Mouse (Mus musculus) lung, embryonic 15.5 days (tissue): ENCODE results near the gene Tchp. TPM values are rescaled to one million over a fixed set of nuclear protein-coding genes. Genes with fewer than 3 reads are reported as not detected.

Experiments used
- ATAC-seq: fragments of 200-750 bp; cut with Nextera tagmentation; 2 replicates; pipeline ENCODE4 v1.8.0; 2017; ENCODE audit warnings: moderate number of reproducible peaks, borderline replicate concordance; ENCODE audit not compliant: low FRiP score, low TSS enrichment; ENCODE audit errors: extremely low read depth
- H3K27ac ChIP-seq: fragments of 300-500 bp; sonication (generic); 2 replicates; pipeline ENCODE4 v1.5.1; 2015; ENCODE audit warnings: moderate library complexity, mild to moderate bottlenecking, inconsistent platforms
- H3K27me3 ChIP-seq: fragments of 300-500 bp; sonication (generic); 2 replicates; pipeline ENCODE4 v1.6.1; 2015; ENCODE audit warnings: inconsistent platforms
- H3K36me3 ChIP-seq: fragments of 300-500 bp; sonication (generic); 2 replicates; pipeline ENCODE4 v1.6.1; 2015; ENCODE audit warnings: inconsistent platforms
- H3K4me1 ChIP-seq: fragments of 300-500 bp; sonication (generic); 2 replicates; pipeline ENCODE4 v1.6.1; 2015; ENCODE audit warnings: inconsistent platforms
- H3K4me2 ChIP-seq: fragments of 300-500 bp; sonication (generic); 2 replicates; pipeline ENCODE4 v1.6.1; 2015; ENCODE audit warnings: inconsistent platforms, mild to moderate bottlenecking, moderate library complexity
- H3K4me3 ChIP-seq: fragments of 300-500 bp; sonication (generic); 2 replicates; pipeline ENCODE4 v1.5.1; 2015; ENCODE audit warnings: mild to moderate bottlenecking, inconsistent platforms
- H3K9ac ChIP-seq: fragments of 300-500 bp; sonication (generic); 2 replicates; pipeline ENCODE4 v1.6.1; 2015; ENCODE audit warnings: inconsistent platforms
- H3K9me3 ChIP-seq: fragments of 300-500 bp; sonication (generic); 2 replicates; pipeline ENCODE4 v1.6.1; 2016; ENCODE audit warnings: inconsistent platforms
- WGBS: fragments of 180-500 bp; shearing (Covaris S2); methylation state at CpG from one replicate; pipeline ENCODE4 v1.1.7; 2015; 5-methylcytosine and 5-hydroxymethylcytosine counted together
- polyA plus RNA-seq: library from polyadenylated mRNA; unstranded; fragments of >200 nt; fragmentation: Nextera tagmentation; extraction: Ambion mirVana; gene quantifications from 2 replicates; pipeline ENCODE4 v1.2.1, GENCODE M21; 2015

Gene Tchp
- polyA plus RNA-seq, 1 experiment from 2014 or later, result 12.8 TPM

DNA sequence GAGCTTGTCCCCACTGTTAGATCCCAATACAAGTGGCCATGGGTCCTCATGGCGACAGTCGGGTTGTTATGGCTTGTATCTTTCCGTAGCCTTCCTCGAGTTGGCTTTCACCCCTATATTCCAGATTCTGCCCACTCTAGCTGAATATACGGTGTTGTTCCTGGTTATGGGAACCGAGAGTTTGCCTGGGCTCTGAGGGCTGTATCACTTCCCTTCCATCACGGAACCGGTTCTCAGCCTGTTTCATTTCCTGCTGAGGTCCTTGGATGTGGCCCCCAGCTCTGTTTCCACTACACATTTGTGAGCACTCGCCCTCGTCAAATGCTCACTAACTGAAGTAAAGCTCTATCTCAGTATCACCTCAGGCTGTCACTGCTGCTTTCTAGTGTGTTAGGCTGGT is 14.4 kb downstream of the Tchp start:
- Histone ChIP-seq H3K4me3 (no peak overlapping the region), H3K4me1 (no peaks in the 10 kb centered on the region), H3K9me3 (no peaks in the 10 kb centered on the region), H3K27me3 (no peaks in the 10 kb centered on the region), H3K9ac (no peak overlapping the region), H3K36me3 (peaks cover 52% of the 10 kb centered on the region), H3K4me2 (no peak overlapping the region), H3K27ac (no peak overlapping the region)
- WGBS, result 86% methylated on average over 10 of the region's 10 CpGs
- no peak for ATAC-seq

DNA sequence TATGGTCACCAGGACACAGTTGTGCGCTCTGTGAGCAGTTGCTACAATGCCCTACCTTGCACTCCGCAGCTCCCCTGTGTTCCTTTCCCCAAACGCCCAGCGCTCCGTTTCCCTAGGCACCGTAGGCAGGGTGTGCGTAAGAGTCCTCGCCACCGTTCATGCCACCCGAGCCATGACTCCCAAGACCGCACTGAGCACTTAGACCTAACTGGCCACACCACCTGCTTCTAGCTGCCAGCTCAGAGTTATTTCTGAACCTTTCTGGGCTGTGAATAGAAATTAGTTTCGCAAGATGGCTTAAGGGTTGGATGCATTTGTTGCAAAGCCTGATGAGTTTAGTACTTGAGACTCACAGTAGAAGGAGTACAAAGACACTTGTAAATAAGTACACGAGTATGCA is 15.3 kb downstream of the Tchp start:
- Histone ChIP-seq H3K27ac (no peak overlapping the region), H3K9ac (no peak overlapping the region), H3K4me2 (no peak overlapping the region), H3K9me3 (no peaks in the 10 kb centered on the region), H3K4me1 (no peaks in the 10 kb centered on the region), H3K36me3 (peaks cover 53% of the 10 kb centered on the region), H3K4me3 (no peak overlapping the region), H3K27me3 (no peaks in the 10 kb centered on the region)
- ATAC-seq, result no peak
- 89% methylated on average over 13 of the region's 13 CpGs for WGBS

DNA sequence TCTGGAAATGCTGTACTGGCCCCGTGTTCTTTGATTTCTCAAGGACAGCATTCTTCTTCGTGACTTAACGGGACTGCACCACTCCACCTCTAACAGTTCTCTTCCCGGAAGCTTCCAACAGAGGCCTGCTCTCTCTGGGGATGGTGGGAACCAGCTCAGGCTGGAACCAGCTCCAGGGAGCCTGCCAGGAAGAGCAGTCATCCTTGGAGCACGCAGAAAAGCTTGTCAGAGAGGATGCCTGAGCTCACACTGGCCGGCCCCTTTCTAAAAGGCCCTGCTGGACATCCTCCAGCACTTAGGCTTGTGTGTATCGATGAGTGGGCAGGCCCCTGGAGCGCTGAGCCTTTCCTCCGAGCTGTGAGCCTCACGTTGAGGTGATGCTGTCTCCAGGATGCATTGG is 20.6 kb downstream of the Tchp start:
- H3K9ac ChIP-seq, result no peak overlapping the region
- 83% methylated on average over 10 of the region's 10 CpGs for WGBS
- H3K4me2 ChIP-seq, result no peak overlapping the region
- no peaks in the 10 kb centered on the region for H3K27me3 ChIP-seq
- H3K4me3 ChIP-seq, result no peak overlapping the region
- H3K9me3 ChIP-seq, result no peaks in the 10 kb centered on the region
- no peak overlapping the region for H3K27ac ChIP-seq
- H3K4me1 ChIP-seq, result no peaks in the 10 kb centered on the region
- no peak for ATAC-seq
- peaks cover 63% of the 10 kb centered on the region for H3K36me3 ChIP-seq

DNA sequence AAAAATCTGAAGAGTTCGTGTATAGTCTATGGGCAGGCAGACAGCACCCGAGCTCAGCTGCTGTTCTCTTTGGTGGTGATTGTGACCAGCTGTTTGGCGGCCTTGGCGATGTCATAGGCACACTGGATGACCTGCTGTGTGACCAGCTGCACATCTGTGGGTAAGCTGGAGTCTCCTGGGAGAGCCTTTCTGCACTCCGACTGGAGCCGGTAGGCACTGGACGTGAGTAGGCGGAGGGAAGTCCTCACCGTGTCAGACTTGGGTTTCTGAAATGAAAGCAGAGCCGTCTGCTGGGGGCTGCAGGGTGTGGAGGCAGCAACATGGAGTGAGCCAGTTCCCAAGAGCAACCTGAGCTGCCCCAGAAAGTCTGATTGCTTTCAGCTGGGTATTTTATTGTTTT is 22.6 kb downstream of the Tchp start:
- Histone ChIP-seq H3K9ac (no peak overlapping the region), H3K27me3 (no peaks in the 10 kb centered on the region), H3K4me1 (no peaks in the 10 kb centered on the region), H3K36me3 (peaks cover 76% of the 10 kb centered on the region), H3K4me3 (no peak overlapping the region), H3K9me3 (no peaks in the 10 kb centered on the region), H3K27ac (no peak overlapping the region), H3K4me2 (no peak overlapping the region)
- ATAC-seq, result no peak
- 67% methylated on average over 10 of the region's 10 CpGs for WGBS

DNA sequence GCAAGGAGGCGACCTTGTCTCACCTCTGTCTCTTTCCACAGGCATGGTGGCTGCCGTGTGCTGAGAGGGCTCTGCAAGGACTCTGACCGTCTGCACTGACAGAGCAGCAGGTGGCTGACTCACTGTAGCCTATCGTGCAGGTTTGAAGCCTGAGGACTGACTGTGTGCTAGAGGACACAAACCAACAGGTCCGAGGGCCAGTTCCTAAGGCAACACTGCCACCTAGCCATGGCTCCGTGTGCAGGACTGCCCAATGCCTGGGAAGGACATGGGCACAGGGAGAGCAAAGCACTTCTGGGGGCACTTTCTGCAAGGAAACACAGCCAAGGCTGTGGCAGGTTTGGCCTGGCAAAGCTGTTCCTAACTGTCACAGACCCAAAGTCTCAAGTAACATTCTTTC is 23.9 kb downstream of the Tchp start:
- Histone ChIP-seq H3K27me3 (no peaks in the 10 kb centered on the region), H3K9me3 (no peaks in the 10 kb centered on the region), H3K36me3 (peaks cover 86% of the 10 kb centered on the region), H3K4me1 (no peaks in the 10 kb centered on the region), H3K4me2 (no peak overlapping the region), H3K27ac (no peak overlapping the region), H3K9ac (no peak overlapping the region), H3K4me3 (no peak overlapping the region)
- ATAC-seq, result no peak
- 69% methylated on average over 6 of the region's 6 CpGs for WGBS

DNA sequence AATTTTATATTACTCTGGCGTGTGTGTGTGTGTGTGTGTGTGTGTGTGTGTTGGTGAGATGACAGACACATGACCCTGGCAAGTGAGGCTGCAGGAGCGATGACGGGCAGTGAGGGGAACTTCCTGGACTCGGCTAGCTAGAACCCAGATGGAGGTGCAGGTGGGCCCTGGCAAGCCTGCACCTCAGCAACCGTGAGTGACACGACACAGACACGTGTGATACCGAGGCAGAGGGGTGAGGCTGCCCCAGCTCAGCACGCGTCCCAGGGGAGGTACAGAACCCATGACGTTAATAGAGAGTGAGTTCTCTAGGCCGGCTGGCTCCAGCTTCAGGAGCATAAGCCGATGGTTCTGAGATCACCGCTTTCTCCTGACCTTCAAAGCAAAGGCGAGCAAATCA is 24.4 kb downstream of the Tchp start:
- no peak for ATAC-seq
- H3K9ac ChIP-seq, result no peak overlapping the region
- no peaks in the 10 kb centered on the region for H3K9me3 ChIP-seq
- no peak overlapping the region for H3K4me2 ChIP-seq
- no peak overlapping the region for H3K4me3 ChIP-seq
- H3K4me1 ChIP-seq, result no peaks in the 10 kb centered on the region
- H3K27ac ChIP-seq, result no peak overlapping the region
- 83% methylated on average over 15 of the region's 15 CpGs for WGBS
- H3K36me3 ChIP-seq, result peaks cover 90% of the 10 kb centered on the region
- no peaks in the 10 kb centered on the region for H3K27me3 ChIP-seq

DNA sequence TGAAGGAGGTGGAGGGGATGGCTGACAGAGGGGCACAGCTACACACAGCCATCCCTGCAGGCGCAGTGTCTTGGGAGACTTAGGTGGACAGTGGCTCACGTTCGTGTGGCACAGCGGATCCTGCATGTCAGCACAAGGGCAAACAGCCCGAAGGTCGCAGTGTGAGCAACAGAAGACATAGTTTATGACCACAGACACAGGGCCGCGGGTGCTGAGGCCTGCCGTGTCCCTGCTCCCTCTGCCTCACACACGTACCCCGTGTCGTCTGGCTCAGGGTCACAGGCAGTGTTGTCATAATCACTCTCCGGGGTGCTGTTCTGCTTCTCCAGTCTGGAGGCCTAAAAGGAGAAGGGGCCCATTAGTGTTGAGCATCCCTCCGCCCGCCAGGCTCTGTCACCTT is 26.0 kb downstream of the Tchp start:
- Histone ChIP-seq H3K4me1 (peaks cover 5% of the 10 kb centered on the region; the same call in 1 of the 2 replicates), H3K4me3 (no peak overlapping the region), H3K4me2 (no peak overlapping the region), H3K27ac (no peak overlapping the region), H3K9me3 (no peaks in the 10 kb centered on the region), H3K36me3 (peaks cover 90% of the 10 kb centered on the region), H3K27me3 (no peaks in the 10 kb centered on the region), H3K9ac (no peak overlapping the region)
- 87% methylated on average over 15 of the region's 15 CpGs for WGBS
- ATAC-seq, result no peak; the same call in 1 of the 2 replicates

DNA sequence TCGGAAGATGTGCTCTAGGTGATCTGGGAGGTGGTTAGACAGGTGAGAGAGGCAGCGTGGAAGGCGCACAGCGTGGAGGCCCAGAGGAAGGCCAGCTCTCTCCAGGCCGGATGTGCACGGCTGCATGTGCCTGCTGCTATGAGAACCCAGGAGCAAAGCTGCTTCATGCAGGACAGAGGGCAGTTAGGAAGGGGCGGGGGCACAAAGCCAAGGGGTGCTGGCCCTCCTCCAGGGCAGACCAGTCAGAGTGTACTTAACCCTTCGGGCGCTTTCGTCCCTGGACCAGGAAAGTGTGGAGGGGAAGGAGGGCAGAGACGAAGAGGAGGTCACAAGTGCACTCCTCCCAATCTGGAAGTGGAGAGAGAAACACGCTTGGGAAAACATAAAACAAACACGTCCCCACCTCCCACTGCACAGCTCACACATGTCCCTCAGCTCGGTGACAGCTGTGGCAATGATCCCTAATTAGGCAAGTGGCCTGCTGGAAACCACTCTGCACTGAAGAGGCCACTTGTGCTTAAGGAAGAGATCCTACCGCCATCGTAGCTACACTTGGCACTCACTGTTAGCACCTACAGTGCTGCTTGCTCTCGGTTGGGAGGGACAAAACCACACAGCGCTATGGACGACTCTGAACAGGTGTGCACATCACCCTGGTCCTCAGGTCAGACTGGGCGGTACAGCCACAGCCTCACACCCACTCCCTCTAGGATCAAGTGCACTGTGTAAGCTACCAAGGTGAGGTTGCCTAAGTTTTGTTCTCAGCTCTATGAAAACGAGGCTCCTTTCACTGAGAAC is 29.7 kb downstream of the Tchp start:
- 67% methylated on average over 21 of the region's 21 CpGs for WGBS
- Histone ChIP-seq H3K36me3 (peaks cover 86% of the 10 kb centered on the region), H3K4me1 (peaks cover 5% of the 10 kb centered on the region; the same call in 1 of the 2 replicates), H3K9me3 (no peaks in the 10 kb centered on the region), H3K4me3 (no peak overlapping the region), H3K27me3 (no peaks in the 10 kb centered on the region), H3K9ac (no peak overlapping the region), H3K4me2 (no peak overlapping the region), H3K27ac (no peak overlapping the region)
- ATAC-seq, result no peak

DNA sequence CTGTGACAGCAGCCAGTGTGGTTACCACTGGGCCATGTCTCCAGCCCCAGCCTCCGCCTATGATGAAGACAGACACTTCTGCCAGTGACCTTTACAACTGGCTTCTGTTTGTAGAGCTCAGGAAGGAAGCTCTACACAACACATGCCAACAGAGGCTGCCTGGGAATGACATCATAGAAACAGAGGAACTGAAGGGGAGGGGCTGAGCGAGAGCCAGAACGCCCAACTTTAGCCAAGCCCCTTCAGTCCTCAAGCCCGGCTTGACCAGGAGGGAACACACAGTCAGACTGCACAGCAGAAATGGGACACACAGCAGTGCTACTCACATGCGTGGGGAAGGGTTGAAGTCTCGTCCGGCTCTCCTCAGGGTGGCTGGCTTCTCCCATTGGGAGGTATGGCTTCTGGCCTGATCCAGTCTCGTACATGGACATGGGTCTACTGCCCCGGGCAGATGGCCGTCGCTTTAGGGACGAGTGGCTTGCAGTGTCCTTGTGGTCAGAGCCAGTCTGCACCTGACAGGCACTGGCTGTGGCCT is 31.2 kb downstream of the Tchp start:
- H3K27me3 ChIP-seq, result no peaks in the 10 kb centered on the region
- no peak overlapping the region for H3K4me3 ChIP-seq
- peaks cover 86% of the 10 kb centered on the region for H3K36me3 ChIP-seq
- H3K27ac ChIP-seq, result 0 out of 2 replicates have a peak overlapping the region, but pooled peaks have one; percentile 2
- H3K4me2 ChIP-seq, result no peak overlapping the region
- 75% methylated on average over 12 of the region's 12 CpGs for WGBS
- peak; percentile 77 for ATAC-seq
- H3K9me3 ChIP-seq, result no peaks in the 10 kb centered on the region
- no peak overlapping the region for H3K9ac ChIP-seq
- peaks cover 5% of the 10 kb centered on the region; the same call in 1 of the 2 replicates for H3K4me1 ChIP-seq

DNA sequence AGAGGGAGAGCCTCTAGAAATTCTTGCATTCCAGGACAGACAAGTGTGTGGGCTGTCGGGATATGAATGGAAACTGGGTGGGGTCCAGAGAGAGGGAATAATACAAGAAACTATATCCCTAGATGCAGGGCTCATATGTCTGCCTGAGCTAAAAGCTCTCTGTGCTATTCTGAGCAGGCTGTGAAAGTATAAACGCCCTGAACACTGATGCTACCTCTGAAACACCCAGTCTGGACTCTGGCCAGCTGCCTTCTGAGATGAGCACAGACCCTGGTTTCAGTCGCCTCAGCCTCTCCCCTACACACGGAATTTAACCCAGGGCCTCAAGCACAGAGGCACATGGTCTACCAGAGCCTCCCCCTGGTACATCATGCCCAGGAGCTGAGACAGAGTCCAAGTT is 33.0 kb downstream of the Tchp start:
- Histone ChIP-seq H3K27me3 (no peaks in the 10 kb centered on the region), H3K4me1 (peaks cover 5% of the 10 kb centered on the region; the same call in 1 of the 2 replicates), H3K4me2 (no peak overlapping the region), H3K36me3 (peaks cover 91% of the 10 kb centered on the region), H3K27ac (no peak overlapping the region), H3K9ac (no peak overlapping the region), H3K9me3 (no peaks in the 10 kb centered on the region), H3K4me3 (no peak overlapping the region)
- no peak for ATAC-seq
- 49% methylated on average over 4 of the region's 4 CpGs for WGBS

DNA sequence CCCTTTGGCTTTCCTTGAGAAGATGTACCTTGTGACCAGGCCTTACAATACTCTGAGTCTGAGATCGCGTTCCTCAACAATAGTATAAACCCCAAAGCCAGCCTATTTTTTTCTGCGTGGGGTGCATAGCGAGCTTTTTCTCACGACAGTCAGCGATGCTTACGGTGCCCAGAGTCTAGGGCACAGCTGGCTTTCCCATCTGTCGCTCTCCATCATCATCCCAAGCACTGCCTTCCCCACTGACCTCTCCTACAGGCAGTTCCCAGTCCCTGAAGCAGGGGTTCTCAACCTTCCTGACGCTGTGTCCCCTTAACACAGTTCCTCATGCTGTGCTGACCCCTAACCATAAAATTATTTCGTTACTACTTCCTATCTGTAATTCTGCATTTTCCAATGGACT is 35.0 kb downstream of the Tchp start:
- no peaks in the 10 kb centered on the region for H3K27me3 ChIP-seq
- 95% methylated on average over 10 of the region's 10 CpGs for WGBS
- peaks cover 85% of the 10 kb centered on the region for H3K36me3 ChIP-seq
- no peak for ATAC-seq
- H3K9me3 ChIP-seq, result no peaks in the 10 kb centered on the region
- peaks cover 2% of the 10 kb centered on the region; the same call in 1 of the 2 replicates for H3K4me1 ChIP-seq
- no peak overlapping the region for H3K9ac ChIP-seq
- H3K27ac ChIP-seq, result no peak overlapping the region
- H3K4me2 ChIP-seq, result no peak overlapping the region
- H3K4me3 ChIP-seq, result no peak overlapping the region

DNA sequence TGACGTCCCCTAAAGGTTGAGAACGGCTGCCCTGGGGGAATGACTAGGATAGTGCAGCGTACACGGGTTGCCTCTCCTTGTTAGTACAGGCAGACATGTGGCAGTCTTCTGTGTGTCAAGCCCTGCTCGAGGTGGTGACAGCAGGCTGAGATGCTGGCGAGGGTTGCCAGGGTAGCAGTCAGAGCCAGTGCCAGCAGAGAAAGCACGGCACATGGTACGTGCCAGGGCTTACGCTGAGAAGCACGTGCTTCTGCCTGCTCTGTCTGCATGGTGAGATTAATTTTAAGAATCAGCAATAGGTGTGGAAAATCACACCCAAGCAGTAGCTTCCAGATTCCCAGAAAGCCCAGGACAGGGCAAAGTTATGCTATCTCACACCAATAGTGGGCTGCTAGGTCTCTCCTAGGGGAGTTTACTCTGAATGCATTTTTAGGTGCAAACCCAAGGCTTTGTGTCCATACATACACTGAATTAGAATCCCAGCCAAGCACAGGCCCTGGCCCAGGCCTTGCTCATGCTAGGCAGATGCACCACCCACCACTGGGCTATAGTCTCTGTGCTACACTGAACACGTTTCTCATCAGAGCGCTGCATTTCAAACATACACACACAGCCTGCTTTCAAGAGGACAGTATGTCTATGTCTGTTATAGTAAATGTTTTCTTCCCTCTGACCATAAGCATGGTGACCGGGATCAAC is 35.6 kb downstream of the Tchp start:
- no peak overlapping the region for H3K4me2 ChIP-seq
- WGBS, result 89% methylated on average over 13 of the region's 13 CpGs
- no peak overlapping the region for H3K9ac ChIP-seq
- H3K4me3 ChIP-seq, result no peak overlapping the region
- no peaks in the 10 kb centered on the region for H3K4me1 ChIP-seq
- no peaks in the 10 kb centered on the region for H3K27me3 ChIP-seq
- ATAC-seq, result no peak
- H3K36me3 ChIP-seq, result peaks cover 86% of the 10 kb centered on the region
- H3K27ac ChIP-seq, result no peak overlapping the region
- no peaks in the 10 kb centered on the region for H3K9me3 ChIP-seq
